Mouse (Mus musculus) stomach, embryonic 15.5 days (tissue): Measurements from ENCODE around the gene Ip6k1. TPM values are rescaled to one million over a fixed set of nuclear protein-coding genes. Genes with fewer than 3 reads are reported as not detected.
A peak's percentile ranks its signal among the peaks of the same experiment; 100 is the strongest.

Experiments
- ATAC-seq: fragments of 200-750 bp; cut with Nextera tagmentation; 2 replicates; pipeline ENCODE4 v1.8.0; 2017; ENCODE audit warnings: low read depth, moderate number of reproducible peaks, moderate TSS enrichment; ENCODE audit not compliant: insufficient read depth, low FRiP score
- H3K27ac ChIP-seq: fragments of 300-500 bp; sonication (generic); 2 replicates; pipeline ENCODE4 v1.5.1; 2015; ENCODE audit warnings: mild to moderate bottlenecking, inconsistent platforms
- H3K27me3 ChIP-seq: fragments of 300-500 bp; sonication (generic); replicated peaks from 2 replicates; pipeline ENCODE4 v1.6.1; 2015; ENCODE audit warnings: inconsistent platforms
- H3K36me3 ChIP-seq: fragments of 300-500 bp; sonication (generic); 2 replicates; pipeline ENCODE4 v1.6.1; 2015; ENCODE audit warnings: inconsistent platforms
- H3K4me1 ChIP-seq: fragments of 300-500 bp; sonication (generic); 2 replicates; pipeline ENCODE4 v1.6.1; 2015; ENCODE audit warnings: inconsistent platforms
- H3K4me2 ChIP-seq: fragments of 300-500 bp; sonication (generic); 2 replicates; pipeline ENCODE4 v1.6.1; 2015; ENCODE audit warnings: mild to moderate bottlenecking, inconsistent platforms
- H3K4me3 ChIP-seq: fragments of 300-500 bp; sonication (generic); replicated peaks from 2 replicates; pipeline ENCODE4 v1.5.1; 2015; ENCODE audit warnings: inconsistent platforms
- H3K9ac ChIP-seq: fragments of 300-500 bp; sonication (generic); 2 replicates; pipeline ENCODE4 v1.6.1; 2015; ENCODE audit warnings: inconsistent platforms
- H3K9me3 ChIP-seq: fragments of 300-500 bp; sonication (generic); 2 replicates; pipeline ENCODE4 v1.6.1; 2016; ENCODE audit warnings: inconsistent platforms
- WGBS: fragments of 180-500 bp; shearing (Covaris S2); methylation state at CpG from one replicate; pipeline ENCODE4 v1.1.7; 2015; 5-methylcytosine and 5-hydroxymethylcytosine counted together
- polyA plus RNA-seq: library from polyadenylated mRNA; unstranded; fragments of >200 nt; fragmentation: Nextera tagmentation; extraction: Ambion mirVana; gene quantifications from 2 replicates; pipeline ENCODE4 v1.2.1, GENCODE M21; 2015

Ip6k1 gene
- polyA plus RNA-seq, 1 experiment from 2014 or later, result 46.7 TPM

DNA sequence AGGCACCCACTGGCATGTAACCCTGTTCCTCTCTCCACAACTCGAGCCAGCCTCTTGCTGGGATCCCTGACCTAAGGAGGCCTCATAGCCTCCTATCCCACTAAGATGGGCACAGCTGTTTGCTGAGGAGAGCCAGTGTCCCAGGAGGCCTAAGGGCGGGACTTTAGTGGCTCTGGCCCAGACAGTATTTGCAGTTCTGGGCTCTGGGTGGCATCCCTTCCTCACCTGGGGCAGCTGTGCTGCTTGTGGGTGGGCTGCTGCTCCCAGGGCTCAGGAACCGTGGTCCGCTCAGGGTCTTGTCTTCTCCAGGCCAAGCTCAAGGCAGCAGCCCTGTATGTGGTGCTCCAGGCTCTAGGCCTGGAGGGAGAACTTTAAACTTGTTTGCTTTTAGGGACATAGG lies 44.3 kb downstream of the Ip6k1 start:
- Histone ChIP-seq H3K9me3 (no peaks in the 10 kb centered on the region), H3K9ac (no peak overlapping the region), H3K4me1 (peaks cover 18% of the 10 kb centered on the region), H3K4me3 (no peak overlapping the region), H3K27ac (no peak overlapping the region), H3K4me2 (no peak overlapping the region), H3K36me3 (peaks cover 41% of the 10 kb centered on the region), H3K27me3 (no peaks in the 10 kb centered on the region)
- 84% methylated on average over 4 of the region's 4 CpGs for WGBS
- no peak for ATAC-seq

- H3K9ac ChIP-seq, result peak overlapping the region; percentile 1; the same call in 1 of the 2 replicates
- peaks cover 25% of the 10 kb centered on the region for H3K4me1 ChIP-seq
- H3K27ac ChIP-seq, result peak overlapping the region; percentile 76
- no peak for ATAC-seq
- H3K4me2 ChIP-seq, result peak overlapping the region; percentile 70
- peak overlapping the region; percentile 66 for H3K4me3 ChIP-seq
- peaks cover 37% of the 10 kb centered on the region for H3K36me3 ChIP-seq
- no peaks in the 10 kb centered on the region for H3K9me3 ChIP-seq
- WGBS, result 46% methylated on average over 17 of the region's 17 CpGs
- no peaks in the 10 kb centered on the region for H3K27me3 ChIP-seq
Observed at GRCm38 (mm10) chr9:108047601-108048565, 45.6 kb downstream of the Ip6k1 start.

DNA sequence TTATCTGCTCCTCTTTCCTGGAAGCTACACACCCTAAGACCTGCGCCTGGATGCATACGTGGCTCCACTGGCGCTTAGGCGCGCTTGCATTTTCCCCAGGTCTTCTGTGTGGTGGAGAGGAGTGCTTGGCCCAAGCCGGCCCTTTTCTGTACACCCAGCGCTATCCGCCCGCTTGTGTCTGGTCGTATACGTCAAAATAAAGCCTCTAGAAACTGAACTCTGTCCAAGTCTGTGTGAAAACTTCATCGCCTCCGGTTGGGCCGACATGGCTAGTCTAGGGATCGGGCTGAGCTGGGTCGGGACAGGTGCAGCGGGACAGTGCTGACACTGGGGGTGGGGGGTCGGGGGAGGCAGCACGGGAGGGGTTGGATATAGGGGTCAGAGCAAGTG lies 46.3 kb downstream of the Ip6k1 start:
- Histone ChIP-seq H3K4me1 (peaks cover 31% of the 10 kb centered on the region), H3K36me3 (peaks cover 32% of the 10 kb centered on the region), H3K27me3 (no peaks in the 10 kb centered on the region), H3K9me3 (no peaks in the 10 kb centered on the region), H3K4me3 (peak overlapping the region; percentile 66), H3K27ac (peak overlapping the region; percentile 76), H3K9ac (peak overlapping the region; percentile 1; the same call in 1 of the 2 replicates), H3K4me2 (peak overlapping the region; percentile 70)
- ATAC-seq, result 0 out of 2 replicates have a peak, but pooled peaks have one; percentile 1
- WGBS, result under 1% methylated on average over 19 of the region's 19 CpGs

DNA sequence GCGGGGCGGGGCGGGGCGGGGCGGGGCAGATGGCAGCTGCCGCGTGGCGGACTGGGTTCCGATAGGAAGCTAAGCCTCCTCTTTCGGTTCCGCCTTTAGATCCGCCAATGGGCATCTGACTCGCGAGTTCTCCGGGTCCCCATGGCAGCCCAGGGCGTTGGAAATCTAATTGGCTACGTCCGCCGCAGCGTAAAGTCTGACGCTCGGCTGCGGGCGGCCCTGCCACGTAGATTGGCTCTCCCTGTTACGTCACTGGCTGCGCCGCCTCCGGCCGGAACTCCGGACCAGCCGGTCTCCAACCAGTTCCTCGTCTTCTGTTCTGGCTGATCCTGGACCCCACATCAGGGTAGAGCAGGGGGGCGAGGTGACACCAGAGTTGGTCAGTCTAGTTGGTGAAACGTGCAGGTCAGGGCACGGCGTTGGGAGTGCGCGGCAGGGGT lies 46.7 kb downstream of the Ip6k1 start, which contains the start of gene Gmppb:
TSS of gene Gmppb (plus strand) at position 227 of the 440 bp plus-strand sequence.
- 0% methylated on average over 35 of the region's 39 CpGs for WGBS
- H3K4me3 ChIP-seq, result peak within 1 kb of the TSS; percentile 66
- H3K4me2 ChIP-seq, result peak within 1 kb of the TSS; percentile 81
- no peaks in the 10 kb centered on the region for H3K27me3 ChIP-seq
- no peaks in the 10 kb centered on the region for H3K9me3 ChIP-seq
- peaks cover 32% of the 10 kb centered on the region for H3K36me3 ChIP-seq
- ATAC-seq, result peak; percentile 93
- peak within 1 kb of the TSS; percentile 68 for H3K9ac ChIP-seq
- peak within 1 kb of the TSS; percentile 81 for H3K27ac ChIP-seq
- peaks cover 33% of the 10 kb centered on the region for H3K4me1 ChIP-seq

GRCm38 (mm10) chr9:108049561-108050251 lies 47.4 kb downstream of the Ip6k1 start:
- peak overlapping the region; percentile 81 for H3K27ac ChIP-seq
- 40% methylated on average over 15 of the region's 15 CpGs for WGBS
- H3K27me3 ChIP-seq, result no peaks in the 10 kb centered on the region
- peak overlapping the region; percentile 66 for H3K4me3 ChIP-seq
- H3K9ac ChIP-seq, result peak overlapping the region; percentile 68
- no peaks in the 10 kb centered on the region for H3K9me3 ChIP-seq
- peaks cover 29% of the 10 kb centered on the region for H3K36me3 ChIP-seq
- ATAC-seq, result no peak
- peaks cover 33% of the 10 kb centered on the region for H3K4me1 ChIP-seq
- peak overlapping the region; percentile 81 for H3K4me2 ChIP-seq

DNA sequence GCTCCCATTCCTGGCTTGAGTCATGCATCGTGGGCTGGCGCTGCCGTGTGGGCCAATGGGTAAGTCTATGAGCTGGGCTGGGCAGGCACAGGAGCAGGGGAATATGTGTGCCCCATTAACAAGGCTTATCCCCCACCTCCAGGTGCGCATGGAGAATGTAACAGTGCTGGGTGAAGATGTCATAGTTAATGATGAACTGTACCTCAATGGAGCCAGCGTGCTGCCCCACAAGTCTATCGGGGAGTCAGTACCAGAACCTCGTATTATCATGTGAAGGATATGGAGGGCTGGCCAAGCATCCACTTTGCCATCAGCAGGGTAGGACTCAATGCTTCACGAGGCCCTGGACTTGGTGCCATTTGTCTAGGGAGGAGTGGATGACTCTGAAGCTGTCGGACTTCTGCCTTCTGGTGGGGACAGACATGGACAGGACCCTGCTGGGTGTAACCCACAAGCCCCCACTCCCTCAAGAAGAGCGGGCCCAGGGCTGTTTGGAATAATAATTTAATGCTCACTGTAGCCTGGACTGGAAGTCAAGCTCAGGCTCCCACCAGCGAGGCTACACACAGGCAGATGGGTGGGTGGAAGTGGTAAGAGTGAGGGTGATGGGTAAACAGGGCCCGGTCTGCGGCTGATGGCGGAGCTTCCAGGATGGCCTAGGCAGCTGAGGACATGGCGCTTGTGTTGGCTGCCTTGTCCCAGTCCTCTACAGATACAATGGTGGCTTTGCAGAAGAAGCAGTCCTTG lies 49.1 kb downstream of the Ip6k1 start:
- H3K36me3 ChIP-seq, result peaks cover 21% of the 10 kb centered on the region
- 93% methylated on average over 15 of the region's 15 CpGs for WGBS

GRCm38 (mm10) chr9:108051931-108052220 lies 49.6 kb downstream of the Ip6k1 start:
- no peak for ATAC-seq
- WGBS, result 86% methylated on average over 4 of the region's 4 CpGs
- no peak overlapping the region for H3K9ac ChIP-seq
- no peak overlapping the region for H3K4me3 ChIP-seq
- no peak overlapping the region; the same call in 1 of the 2 replicates for H3K27ac ChIP-seq
- H3K9me3 ChIP-seq, result no peaks in the 10 kb centered on the region
- no peak overlapping the region for H3K4me2 ChIP-seq
- H3K27me3 ChIP-seq, result no peaks in the 10 kb centered on the region
- H3K4me1 ChIP-seq, result peaks cover 30% of the 10 kb centered on the region
- peaks cover 17% of the 10 kb centered on the region; the same call in 1 of the 2 replicates for H3K36me3 ChIP-seq

More for the DNA sequence above, 49.1 kb downstream of the Ip6k1 start:
- Histone ChIP-seq H3K27me3 (no peaks in the 10 kb centered on the region), H3K4me2 (no peak overlapping the region), H3K9me3 (no peaks in the 10 kb centered on the region), H3K27ac (no peak overlapping the region), H3K4me3 (no peak overlapping the region), H3K9ac (no peak overlapping the region), H3K4me1 (peaks cover 33% of the 10 kb centered on the region)
- no peak for ATAC-seq

GRCm38 (mm10) chr9:108052411-108052810 lies 50.1 kb downstream of the Ip6k1 start:
- peaks cover 17% of the 10 kb centered on the region; the same call in 1 of the 2 replicates for H3K36me3 ChIP-seq

DNA sequence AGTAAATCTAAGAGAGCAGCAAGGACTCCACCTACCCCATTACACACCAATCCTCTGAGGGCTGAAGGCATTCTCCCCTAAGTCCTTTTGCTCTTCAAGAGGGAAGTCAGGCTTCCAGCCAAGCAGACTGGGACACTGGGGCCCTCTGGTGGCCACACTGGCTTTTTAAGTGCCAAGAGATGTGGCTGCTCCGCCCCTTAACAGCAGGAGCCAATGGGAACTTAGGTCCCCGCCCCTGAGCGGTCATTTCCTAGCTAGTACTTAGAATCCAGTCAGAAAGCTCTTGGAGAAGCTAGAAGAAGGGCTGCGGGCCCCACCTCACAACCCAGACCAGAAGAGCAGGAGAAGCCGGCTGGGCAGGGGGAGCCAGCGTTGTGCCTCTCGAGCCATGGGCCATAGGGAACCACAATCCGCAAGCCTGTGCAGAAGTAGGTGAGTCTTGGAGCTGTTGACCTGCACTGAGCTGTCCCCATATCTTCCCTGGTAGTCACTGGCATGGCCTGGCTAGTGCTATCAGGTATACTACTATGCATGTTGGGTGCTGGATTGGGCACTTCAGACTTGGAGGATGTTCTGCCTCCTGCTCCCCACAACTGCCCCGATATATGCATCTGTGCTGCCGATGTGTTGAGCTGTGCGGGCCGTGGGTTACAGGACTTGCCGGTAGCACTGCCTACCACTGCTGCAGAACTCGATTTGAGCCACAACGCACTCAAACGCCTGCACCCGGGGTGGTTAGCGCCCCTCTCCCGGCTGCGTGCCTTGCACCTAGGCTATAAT lies 50.8 kb downstream of the Ip6k1 start, which contains the start of gene Amigo3:
TSS of gene Amigo3 (plus strand) at position 275 of the 780 bp plus-strand sequence.
- Histone ChIP-seq H3K4me1 (peaks cover 23% of the 10 kb centered on the region), H3K9me3 (no peaks in the 10 kb centered on the region), H3K4me2 (peak within 1 kb of the TSS; percentile 50), H3K4me3 (peak within 1 kb of the TSS; percentile 15; the same call in 1 of the 2 replicates), H3K36me3 (peaks cover 17% of the 10 kb centered on the region), H3K27me3 (no peaks in the 10 kb centered on the region), H3K9ac (no peak within 1 kb of the TSS), H3K27ac (peak within 1 kb of the TSS; percentile 70)
- 52% methylated on average over 20 of the region's 20 CpGs for WGBS
- peak; percentile 56 for ATAC-seq

More at GRCm38 (mm10) chr9:108052411-108052810, 50.1 kb downstream of the Ip6k1 start:
- ATAC-seq, result no peak
- Histone ChIP-seq H3K4me1 (peaks cover 30% of the 10 kb centered on the region), H3K9me3 (no peaks in the 10 kb centered on the region), H3K27me3 (no peaks in the 10 kb centered on the region), H3K27ac (peak overlapping the region; percentile 38; the same call in 1 of the 2 replicates), H3K4me2 (no peak overlapping the region), H3K4me3 (no peak overlapping the region), H3K9ac (no peak overlapping the region)
- WGBS, result 68% methylated on average over 7 of the region's 7 CpGs

- H3K9me3 ChIP-seq, result no peaks in the 10 kb centered on the region
- H3K4me2 ChIP-seq, result peak overlapping the region; percentile 50
- H3K4me3 ChIP-seq, result no peak overlapping the region
- H3K36me3 ChIP-seq, result peaks cover 23% of the 10 kb centered on the region
- H3K27me3 ChIP-seq, result no peaks in the 10 kb centered on the region
- no peak for ATAC-seq
- H3K9ac ChIP-seq, result no peak overlapping the region
- WGBS, result 87% methylated on average over 15 of the region's 15 CpGs
- H3K27ac ChIP-seq, result peak overlapping the region; percentile 70; the same call in 1 of the 2 replicates
- peaks cover 20% of the 10 kb centered on the region for H3K4me1 ChIP-seq
Observed at GRCm38 (mm10) chr9:108053665-108054225, 51.4 kb downstream of the Ip6k1 start.
